Mouse (Mus musculus) MEL (cell line): ENCODE results near the gene Tmem231.

ENCODE experiments used
- KAT2A ChIP-seq: conservative IDR thresholded peaks from 2 replicates; pipeline ENCODE4 v1.6.1; 2012; ENCODE audit warnings: low read depth, low read length, improper control_type of control experiment, inconsistent platforms
- POLR2A ChIP-seq, 2 experiments: IDR thresholded peaks; 2 replicates each; pipeline ENCODE4 v1.6.1; 2011 to 2012; ENCODE audit warnings: low read length in 2 of 2, mild to moderate bottlenecking in 2 of 2, control low read depth in 1 of 2, improper control_type of control experiment in 1 of 2, low read depth in 1 of 2, moderate library complexity in 1 of 2; ENCODE audit not compliant: control insufficient read depth in 1 of 2, insufficient read depth in 1 of 2, poor library complexity in 1 of 2

GRCm38 (mm10) chr8:111898586-111898985 lies 35.1 kb downstream of the Tmem231 start:
- TF ChIP-seq KAT2A, result no peak
- no peak for TF ChIP-seq POLR2A (IDR thresholded peaks at IDR 0.05; ENCODE audit: control insufficient read depth in 1 of 2, insufficient read depth in 1 of 2, low read depth in 1 of 2, low read length in 2 of 2, poor library complexity in 1 of 2)
